Mouse (Mus musculus): ENCODE measurements around the gene Bco1. TPM values are rescaled to one million over a fixed set of nuclear protein-coding genes. Genes with fewer than 3 reads are reported as not detected.
A peak's percentile ranks its signal among the peaks of the same experiment; 100 is the strongest.

Gene Bco1
- total RNA-seq, 2 experiments from 2014 or later: not detected

GRCm38 (mm10) chr8:117136763-117137162 is 41.1 kb downstream of the Bco1 start:
- DNase-seq (ENCODE audit: low spot score in 2 of 2): no peak

DNA sequence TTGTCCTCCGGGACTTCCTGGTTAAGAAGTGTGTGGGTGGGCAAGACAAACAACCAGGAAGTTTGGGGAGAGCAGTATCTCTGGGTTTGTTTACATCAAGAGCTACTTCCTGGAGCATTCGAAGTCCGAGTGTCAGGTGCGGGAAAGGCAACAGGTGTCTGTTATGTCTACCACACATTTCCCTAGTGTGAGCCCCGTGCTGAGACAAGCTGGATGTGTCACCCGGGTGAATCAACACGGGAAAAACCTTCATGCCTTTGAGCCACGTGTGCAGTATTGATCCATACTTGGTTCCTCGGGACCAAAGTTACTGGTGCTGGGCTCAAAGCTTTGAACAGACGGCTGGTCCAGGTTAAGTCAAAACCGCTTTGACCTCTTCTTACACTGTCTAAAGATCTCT is 41.7 kb downstream of the Bco1 start:
- DNase-seq (ENCODE audit: low spot score in 2 of 2): no peak

- no peak for DNase-seq (ENCODE audit: low spot score in 2 of 2)
Measured at GRCm38 (mm10) chr8:117148520-117148919, 52.9 kb downstream of the Bco1 start.

GRCm38 (mm10) chr8:117156149-117156548 is 60.5 kb downstream of the Bco1 start:
- no peak for DNase-seq (ENCODE audit: low spot score in 2 of 2)

DNA sequence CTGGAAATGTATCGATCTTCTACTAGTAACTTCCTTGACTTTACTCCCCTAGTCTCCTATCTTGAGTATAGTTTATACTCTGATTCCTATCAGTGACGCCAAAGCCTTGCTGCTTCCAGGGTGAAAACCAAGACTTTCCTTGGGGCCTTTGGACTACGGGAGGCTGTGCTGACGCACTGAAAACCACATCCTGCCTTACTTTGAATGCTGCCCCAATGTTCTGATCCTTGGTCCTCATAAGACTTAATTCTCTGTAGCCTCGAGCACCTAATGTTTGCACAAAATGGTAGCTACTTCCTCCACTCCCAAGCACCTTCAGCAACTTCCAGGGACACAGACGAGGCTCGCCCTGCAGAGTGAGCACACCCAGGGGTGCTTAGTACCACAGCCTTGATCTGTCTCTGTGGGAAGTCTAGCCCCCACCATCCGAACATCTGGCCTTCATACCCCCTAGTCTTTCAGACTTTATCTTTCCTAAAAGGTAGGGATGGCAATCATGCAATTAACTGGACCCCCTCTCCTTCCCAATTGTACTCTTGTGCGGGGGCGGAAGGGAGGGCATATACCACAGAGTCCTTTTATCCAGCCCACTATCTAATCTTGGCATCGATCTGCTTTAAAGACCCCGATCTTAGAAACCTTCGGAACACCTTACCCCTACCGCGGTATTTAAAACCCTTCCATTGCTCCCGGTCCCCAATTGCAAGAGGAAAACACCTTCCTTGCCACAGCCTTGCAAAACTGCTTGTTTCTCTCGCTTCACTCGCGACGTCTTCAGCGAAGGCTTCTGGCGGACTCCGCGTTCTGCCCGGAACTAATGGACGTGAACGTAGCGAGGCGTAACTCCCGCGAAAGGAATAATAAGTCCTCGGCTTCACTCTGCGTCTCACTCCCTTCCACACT is 61.5 kb downstream of the Bco1 start:
- no peak for DNase-seq (ENCODE audit: low spot score in 2 of 2)

- DNase-seq (ENCODE audit: low spot score in 2 of 2): peak; percentile 97 to 98
Measured at GRCm38 (mm10) chr8:117157769-117158091, 62.1 kb downstream of the Bco1 start.

- no peak for DNase-seq (ENCODE audit: low spot score in 2 of 2)
Measured at GRCm38 (mm10) chr8:117158135-117158761, 62.6 kb downstream of the Bco1 start, which contains the start of gene Gan. Gan (plus strand) TSS chr8:117158135.

DNA sequence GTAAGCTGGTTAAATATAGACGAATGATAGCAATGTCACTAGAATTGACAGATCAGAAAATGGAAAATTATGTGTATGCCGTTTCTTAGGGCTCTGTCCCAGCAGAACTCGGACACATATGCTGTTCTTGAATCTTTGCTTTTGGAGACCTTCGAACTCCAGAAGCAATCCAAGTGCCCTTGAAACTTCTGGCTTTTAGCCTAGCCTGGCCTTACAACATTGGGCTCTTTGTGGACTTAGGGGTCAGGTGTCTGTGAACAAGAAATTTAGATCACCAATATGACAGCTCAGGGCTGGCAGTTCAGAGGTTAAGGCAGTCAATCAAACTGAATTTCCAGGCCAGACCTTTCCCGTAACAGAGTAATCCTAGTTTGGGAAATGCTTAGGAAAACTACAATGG is 63.4 kb downstream of the Bco1 start:
- DNase-seq (ENCODE audit: low spot score in 2 of 2): no peak

GRCm38 (mm10) chr8:117164912-117165311 is 69.3 kb downstream of the Bco1 start:
- no peak for DNase-seq (ENCODE audit: low spot score in 2 of 2)

DNA sequence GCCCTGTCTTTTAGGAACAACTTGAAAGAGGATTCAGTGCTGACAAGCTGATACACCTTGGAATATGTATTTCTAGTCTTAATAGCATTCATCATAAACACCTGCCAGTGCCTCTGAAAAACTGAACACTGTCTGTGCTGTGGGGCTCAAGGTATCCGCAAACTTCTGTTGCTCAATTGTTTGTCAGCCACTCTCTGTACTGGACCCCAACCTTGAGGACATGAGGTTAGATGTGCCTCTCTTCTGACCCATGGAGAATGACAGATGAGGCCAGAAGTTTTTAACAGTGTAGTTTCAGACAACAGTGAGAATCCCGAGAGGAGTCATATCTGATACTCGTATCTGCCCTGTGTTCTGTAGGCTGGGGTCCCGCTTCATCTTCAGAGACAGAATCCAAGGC is 69.9 kb downstream of the Bco1 start:
- no peak for DNase-seq (ENCODE audit: low spot score in 2 of 2)

DNA sequence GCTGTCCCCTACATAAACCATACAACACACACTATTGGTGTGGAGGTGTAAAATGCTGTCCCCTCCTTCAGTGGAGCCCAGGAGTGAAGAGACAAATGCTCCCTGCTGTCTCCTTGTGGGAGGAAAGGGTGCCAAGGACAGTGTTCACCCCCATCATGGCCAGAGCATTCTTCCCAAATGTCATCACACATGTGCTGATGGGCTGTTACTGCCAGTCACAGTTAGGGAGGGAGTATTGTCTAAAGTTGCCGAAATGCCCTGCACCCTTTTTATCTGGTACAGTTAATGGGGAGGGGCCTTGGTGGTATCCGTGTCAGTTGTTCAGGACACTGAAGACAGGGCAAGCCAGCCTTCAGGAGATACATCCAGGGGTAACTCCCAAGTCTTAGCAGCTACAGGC is 70.9 kb downstream of the Bco1 start:
- DNase-seq (ENCODE audit: low spot score in 2 of 2): no peak

DNA sequence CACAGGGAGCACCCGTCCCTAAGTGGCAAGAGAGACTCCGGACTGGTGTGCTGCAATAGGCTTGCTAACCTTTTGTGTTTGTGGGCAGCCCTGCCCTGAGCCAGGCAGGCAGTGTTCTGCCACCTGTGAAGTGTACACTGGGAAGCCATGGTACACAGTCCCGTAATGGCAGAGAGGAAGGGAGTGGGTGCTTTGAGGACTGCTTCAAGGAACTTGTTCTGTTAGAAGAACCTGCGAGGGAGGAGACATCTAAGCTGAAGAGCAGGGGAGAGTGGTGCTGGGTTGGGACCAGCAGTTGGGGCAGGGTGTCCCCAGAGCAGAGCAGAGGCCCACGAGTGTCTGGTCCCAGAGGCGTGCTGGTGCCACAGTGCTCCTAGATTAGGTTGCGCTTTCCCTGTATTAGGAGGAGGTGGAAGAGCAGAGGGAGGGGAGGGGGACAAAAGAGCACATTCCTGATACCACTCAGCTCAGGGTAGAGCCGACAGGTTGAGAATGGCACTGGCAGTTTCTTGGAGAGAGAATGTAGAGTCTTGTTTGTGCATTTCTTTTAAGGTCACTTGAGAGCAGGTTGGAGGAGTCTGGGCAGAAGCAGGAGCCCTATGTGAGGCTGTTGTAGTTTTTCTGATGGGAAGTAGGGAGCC is 71.7 kb downstream of the Bco1 start:
- no peak for DNase-seq (ENCODE audit: low spot score in 2 of 2)

GRCm38 (mm10) chr8:117168378-117168777 is 72.7 kb downstream of the Bco1 start:
- no peak for DNase-seq (ENCODE audit: low spot score in 2 of 2)

DNA sequence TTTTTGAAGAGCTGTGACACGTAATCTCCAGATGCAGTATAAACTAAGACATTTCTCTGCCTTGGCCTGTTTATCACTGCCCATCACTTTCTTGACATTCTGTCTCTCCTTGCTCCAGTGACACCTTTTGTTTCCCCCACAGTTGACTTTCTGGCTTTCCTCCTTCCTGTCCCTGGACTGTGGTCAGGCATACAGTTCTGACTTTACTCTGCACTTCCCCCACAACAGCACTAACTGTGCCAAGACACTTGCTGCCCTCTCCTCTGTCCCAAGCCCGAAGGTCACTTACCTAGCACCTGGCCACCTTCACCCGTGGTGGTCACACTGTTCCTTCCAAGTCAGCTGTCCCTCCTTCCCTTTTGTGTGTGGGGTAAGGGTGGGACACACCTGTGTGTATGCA is 76.2 kb downstream of the Bco1 start:
- no peak for DNase-seq (ENCODE audit: low spot score in 2 of 2)

- peak in 1 of 2 experiments; percentile 21 for DNase-seq (ENCODE audit: low spot score in 2 of 2)
Measured at GRCm38 (mm10) chr8:117172904-117173303, 77.2 kb downstream of the Bco1 start.

- no peak for DNase-seq (ENCODE audit: low spot score in 2 of 2)
Measured at GRCm38 (mm10) chr8:117173690-117174089, 78.0 kb downstream of the Bco1 start.

- no peak for DNase-seq (ENCODE audit: low spot score in 2 of 2)
Measured at GRCm38 (mm10) chr8:117174536-117174935, 78.9 kb downstream of the Bco1 start.

DNA sequence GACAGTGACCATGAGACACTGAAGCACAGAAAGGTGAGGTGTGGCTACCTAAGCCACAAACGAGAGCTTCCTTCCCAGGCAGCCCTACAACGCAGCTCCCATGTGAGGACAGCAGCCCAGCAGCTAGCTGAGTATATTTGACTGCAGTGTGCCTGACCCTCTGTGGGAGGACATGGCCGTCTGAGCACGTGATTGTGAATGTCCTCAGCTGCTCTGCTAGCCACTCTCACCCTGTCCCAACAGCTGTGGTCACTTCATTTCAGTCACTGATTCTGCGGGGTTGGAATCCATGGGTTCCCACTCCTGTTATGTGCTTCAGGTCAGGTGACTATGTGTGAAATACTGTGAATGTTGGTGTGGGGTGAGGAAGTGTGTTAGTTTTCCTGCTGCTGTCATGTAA is 80.7 kb downstream of the Bco1 start:
- DNase-seq (ENCODE audit: low spot score in 2 of 2): no peak

- no peak for DNase-seq (ENCODE audit: low spot score in 2 of 2)
Measured at GRCm38 (mm10) chr8:117177236-117177635, 81.6 kb downstream of the Bco1 start.

- DNase-seq (ENCODE audit: low spot score in 2 of 2): no peak
Measured at GRCm38 (mm10) chr8:117178039-117178438, 82.4 kb downstream of the Bco1 start.

GRCm38 (mm10) chr8:117178676-117179075 is 83.0 kb downstream of the Bco1 start:
- no peak for DNase-seq (ENCODE audit: low spot score in 2 of 2)

DNA sequence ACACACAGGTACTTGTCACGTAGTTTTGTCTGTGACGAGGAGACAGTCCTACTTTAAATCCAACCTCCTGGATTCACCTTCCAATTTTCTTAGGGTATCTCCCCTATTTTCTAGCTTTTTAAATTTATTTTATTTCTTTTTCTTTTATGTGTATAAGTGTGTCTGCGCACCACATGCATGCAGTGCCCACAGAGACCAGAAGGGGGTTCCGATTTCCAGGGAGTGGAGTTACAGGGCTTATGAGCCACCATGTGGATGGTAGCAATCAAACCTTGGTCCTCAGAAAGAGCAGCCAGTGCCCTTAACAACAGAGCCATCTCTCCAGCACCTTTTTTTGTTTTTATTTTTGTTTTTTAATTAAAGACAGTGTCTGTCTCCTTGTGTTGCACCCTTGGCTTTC is 87.1 kb downstream of the Bco1 start:
- no peak for DNase-seq (ENCODE audit: low spot score in 2 of 2)

All from layer of hippocampus, postnatal 14 days (tissue).